Mouse (Mus musculus) testis, postnatal 10 days (tissue): Measurements from ENCODE around the gene Dmwd.

Experiments
- DNase-seq: peaks from one replicate; pipeline ENCODE4 v3.0.0; 2021; ENCODE audit warnings: low spot score

The Dmwd gene

GRCm38 (mm10) chr7:19075723-19076585 lies at the start of gene Dmwd:
Dmwd (plus strand) TSS chr7:19076227.
- DNase-seq, result peak; percentile 97

- DNase-seq, result no peak
Observed at GRCm38 (mm10) chr7:19028067-19028466, 48.0 kb upstream of the Dmwd start.

DNA sequence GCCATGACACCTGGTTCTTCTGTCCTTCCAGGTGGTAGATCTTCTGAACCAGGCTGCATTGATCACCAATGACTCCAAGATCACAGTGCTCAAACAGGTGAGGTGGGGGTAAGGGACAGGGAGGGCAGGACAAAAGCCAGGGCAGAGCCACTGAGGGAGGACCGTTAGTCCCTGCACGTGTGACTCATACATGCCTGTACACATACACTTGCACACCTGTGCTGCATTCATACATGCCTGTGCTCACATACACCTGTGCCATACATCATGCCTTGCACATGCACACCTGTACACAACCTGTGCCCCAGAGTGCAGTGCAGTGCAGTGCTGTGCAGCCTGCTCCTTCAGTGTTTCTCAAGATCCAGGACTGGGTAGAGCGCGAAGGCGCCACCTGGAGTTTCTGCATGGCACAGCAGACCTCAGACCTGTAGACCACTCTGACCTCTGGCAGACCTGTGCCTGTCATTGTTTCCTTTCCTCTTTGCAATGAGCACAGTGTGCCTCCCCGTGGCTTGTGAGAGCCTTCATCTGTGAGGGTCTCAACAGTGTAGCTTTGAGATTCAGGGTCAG lies 46.9 kb upstream of the Dmwd start:
- peak; percentile 79 for DNase-seq

GRCm38 (mm10) chr7:19031641-19032040 lies 44.4 kb upstream of the Dmwd start:
- DNase-seq, result no peak

DNA sequence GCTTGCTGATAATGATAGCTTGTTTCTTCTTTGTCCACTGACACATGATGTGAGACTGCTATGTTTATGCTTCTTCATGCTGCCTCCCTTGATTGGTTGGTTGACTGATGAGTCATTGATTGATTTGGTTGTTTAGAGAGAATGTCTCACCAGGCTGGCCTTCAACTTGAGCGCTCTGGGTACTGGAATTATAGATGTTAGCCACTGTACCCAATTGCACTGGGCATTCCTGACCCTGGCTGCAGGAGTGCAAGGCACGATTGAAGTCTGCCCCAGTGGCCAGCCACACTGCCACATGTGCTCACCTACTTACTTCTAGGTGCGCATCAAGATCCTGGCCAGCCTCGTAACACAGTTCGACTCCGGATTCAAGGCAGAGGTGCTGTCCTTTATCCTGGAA lies 31.4 kb upstream of the Dmwd start:
- DNase-seq, result no peak

GRCm38 (mm10) chr7:19046286-19047069 lies 29.5 kb upstream of the Dmwd start:
- peak; percentile 66 for DNase-seq

- no peak for DNase-seq
Observed at GRCm38 (mm10) chr7:19048006-19048527, 28.0 kb upstream of the Dmwd start.

DNA sequence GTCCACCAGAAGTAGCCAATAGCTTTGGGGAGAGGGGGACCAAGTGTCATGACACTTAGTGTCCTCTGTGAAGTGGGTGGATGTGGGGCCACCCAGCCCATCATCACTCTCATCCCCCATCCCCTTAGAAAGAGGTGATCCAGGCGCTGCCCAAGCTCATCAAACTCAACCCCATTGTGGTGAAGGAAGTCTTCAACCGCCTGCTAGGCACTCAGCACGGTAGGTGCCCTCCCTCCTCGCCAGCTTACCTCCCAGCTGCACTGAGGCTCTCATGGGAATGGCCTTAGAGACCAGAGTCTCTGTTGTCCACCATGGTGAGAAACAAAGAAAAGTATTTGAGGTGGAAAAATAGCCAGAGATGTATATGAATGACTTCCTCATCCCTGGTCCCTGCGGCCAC lies 26.8 kb upstream of the Dmwd start:
- DNase-seq, result no peak

DNA sequence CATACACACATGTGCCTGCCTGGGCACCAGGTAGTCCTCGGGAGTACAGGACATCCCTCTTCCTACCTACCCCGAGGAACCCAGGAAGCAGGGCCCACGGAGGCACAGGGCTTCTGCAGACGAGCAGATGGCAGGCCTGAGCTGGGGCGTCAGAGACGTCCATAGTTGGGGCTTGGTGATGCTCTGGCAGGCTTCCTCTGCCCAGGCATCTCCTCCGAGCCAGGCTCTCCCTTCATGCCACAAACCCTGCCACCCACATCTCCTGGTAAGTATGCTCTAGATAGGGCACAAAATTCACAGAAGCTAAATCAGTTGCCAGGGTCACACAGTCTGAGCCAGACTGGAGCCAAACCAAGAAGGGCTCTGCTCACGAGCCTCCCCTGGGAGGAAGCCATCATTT lies 25.9 kb upstream of the Dmwd start:
- DNase-seq, result no peak

- DNase-seq, result no peak
Observed at GRCm38 (mm10) chr7:19051161-19051560, 24.9 kb upstream of the Dmwd start.

GRCm38 (mm10) chr7:19052345-19053135 lies 23.5 kb upstream of the Dmwd start:
- no peak for DNase-seq

GRCm38 (mm10) chr7:19053136-19053532 lies 22.9 kb upstream of the Dmwd start:
- DNase-seq, result no peak

DNA sequence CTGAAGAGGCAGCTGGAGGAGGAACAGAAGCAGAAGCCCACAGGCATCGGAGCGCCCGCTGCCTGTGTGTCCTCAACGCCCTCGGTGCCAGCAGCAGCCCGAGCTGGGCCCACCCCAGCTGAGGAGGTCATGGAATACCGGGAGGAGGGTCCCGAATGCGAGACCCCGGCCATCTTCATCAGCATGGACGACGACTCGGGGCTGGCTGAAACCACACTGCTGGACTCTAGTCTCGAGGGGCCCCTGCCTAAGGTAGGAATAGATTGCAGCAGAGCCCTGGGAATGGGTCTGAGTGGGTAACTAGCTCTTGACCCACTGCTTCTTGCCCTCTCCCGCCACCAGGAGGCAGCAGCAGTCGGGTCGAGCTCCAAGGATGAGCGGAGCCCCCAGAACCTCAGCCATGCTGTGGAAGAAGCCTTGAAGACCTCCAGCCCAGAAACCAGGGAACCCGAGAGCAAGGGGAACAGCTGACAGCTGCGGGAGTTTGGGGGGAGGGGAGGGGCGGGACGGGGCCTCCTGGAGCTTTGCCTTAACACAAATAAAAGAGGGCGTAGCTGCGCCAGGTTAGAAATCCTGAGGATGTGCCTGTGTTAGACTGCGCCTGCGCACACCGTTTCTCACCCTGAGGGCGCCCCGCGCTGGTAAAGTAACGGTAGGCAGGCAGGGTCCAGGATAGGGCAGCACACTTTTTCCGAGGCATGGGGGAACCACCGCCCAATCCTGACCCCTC lies 21.8 kb upstream of the Dmwd start, which contains the start of gene Rsph6a:
Gene Rsph6a, plus strand, starts transcription at position 644 of the 730 bp plus-strand sequence.
- peak; percentile 83 for DNase-seq

DNA sequence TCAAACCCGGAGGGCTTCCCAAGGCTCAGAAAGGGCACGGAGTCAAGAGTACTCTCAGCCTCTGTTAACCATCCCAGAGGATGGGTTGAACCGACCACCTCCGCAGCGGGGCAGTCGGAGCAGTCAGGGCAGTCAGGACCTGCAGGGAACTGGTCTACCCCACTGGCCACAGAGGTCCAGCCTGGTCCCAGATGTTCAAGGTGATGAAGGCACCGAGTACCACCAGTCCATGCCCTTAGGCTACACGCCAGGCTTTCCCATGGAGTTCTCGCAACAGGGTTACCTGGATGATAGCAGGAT lies 21.3 kb upstream of the Dmwd start:
- no peak for DNase-seq

GRCm38 (mm10) chr7:19055108-19055507 lies 20.9 kb upstream of the Dmwd start:
- no peak for DNase-seq

- no peak for DNase-seq
Observed at GRCm38 (mm10) chr7:19057405-19057804, 18.6 kb upstream of the Dmwd start.

- peak; percentile 44 for DNase-seq
Observed at GRCm38 (mm10) chr7:19065896-19066295, 10.1 kb upstream of the Dmwd start.

- DNase-seq, result peak; percentile 50
Observed at GRCm38 (mm10) chr7:19067063-19067462, 9.0 kb upstream of the Dmwd start.

DNA sequence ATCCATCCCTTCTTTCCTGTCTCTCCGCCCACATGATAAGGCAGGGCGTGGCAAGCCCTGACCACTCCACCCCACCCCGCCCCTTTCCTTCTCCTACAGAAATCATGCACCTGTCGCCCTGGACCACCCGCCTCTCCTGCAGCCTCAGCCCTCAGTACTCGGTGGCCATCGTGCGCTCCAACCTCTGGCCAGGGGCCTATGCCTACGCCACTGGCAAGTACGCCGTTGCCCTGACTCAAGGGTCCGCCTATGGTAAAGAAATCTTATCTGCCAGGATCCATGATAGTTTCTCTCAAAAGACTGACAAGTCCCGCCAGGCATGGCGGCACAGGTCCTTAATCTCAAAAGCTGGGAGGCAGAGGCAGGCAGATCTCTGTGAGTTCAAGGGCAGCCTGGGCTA lies 8.1 kb upstream of the Dmwd start:
- DNase-seq, result peak; percentile 46

DNA sequence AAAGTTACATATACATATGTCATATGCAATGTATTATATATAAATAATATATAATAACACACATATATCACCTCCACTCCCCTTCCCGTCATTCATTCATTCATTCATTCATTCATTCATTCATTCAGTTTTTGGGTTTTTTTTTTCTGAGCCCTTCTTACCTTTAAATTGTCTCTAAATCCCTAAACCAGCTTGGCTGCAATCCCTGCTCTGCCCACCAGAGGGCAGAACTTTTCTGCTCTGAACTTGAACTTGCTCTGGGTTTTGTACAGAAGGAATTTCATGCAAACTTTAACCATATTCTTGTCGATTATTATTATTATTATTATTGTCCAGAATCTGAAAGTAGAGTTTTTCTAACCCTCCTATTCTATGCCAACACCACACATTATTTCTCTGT lies 7.3 kb upstream of the Dmwd start:
- peak; percentile 87 for DNase-seq

GRCm38 (mm10) chr7:19069500-19069899 lies 6.5 kb upstream of the Dmwd start:
- DNase-seq, result peak; percentile 65
